Mouse (Mus musculus): ENCODE results near the gene St3gal4. TPM values are rescaled to one million over a fixed set of nuclear protein-coding genes. Genes with fewer than 3 reads are reported as not detected.

The St3gal4 gene
- total and polyA plus RNA-seq, 3 experiments = 54.2 to 56.3 TPM; not detected in 1

DNA sequence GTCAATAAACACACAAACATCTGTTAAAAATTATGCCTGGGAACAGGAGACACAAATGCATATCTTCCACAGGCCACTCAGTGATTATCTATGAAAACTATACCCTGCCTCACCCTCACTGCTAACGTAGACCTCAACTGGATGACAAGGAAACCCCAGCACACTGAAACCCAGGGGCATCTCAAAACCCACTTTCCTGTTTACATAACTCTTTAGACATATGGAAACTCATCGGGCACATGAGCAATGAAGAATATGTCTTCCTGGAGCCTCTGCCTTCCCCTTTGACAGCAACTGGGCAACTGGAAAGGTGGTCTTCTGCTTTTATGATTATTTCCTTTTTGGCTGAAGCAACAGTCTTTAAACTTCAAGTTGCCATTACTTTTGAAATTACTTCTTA is 23.2 kb upstream of the St3gal4 start:
- TF ChIP-seq ZC3H11A (IDR thresholded peaks at IDR 0.05; ENCODE audit: low read depth, low read length) = no peak
- no peak for TF ChIP-seq RAD21 (IDR thresholded peaks at IDR 0.05; ENCODE audit: low read depth, low read length)
- no peak for TF ChIP-seq MAZ (IDR thresholded peaks at IDR 0.05; ENCODE audit: low read depth, low read length)
- TF ChIP-seq POLR2AphosphoS2 (IDR thresholded peaks at IDR 0.05; ENCODE audit: low read length) = no peak
- no peak for TF ChIP-seq MXI1 (IDR thresholded peaks at IDR 0.05; ENCODE audit: low read depth, low read length)
- TF ChIP-seq ELF1 (IDR thresholded peaks at IDR 0.05; ENCODE audit: low read depth, low read length) = no peak
- no peak for TF ChIP-seq SMC3 (IDR thresholded peaks at IDR 0.05; ENCODE audit: low read depth, low read length)
- no peak for TF ChIP-seq KAT2A (conservative IDR thresholded peaks at IDR 0.05; ENCODE audit: low read depth, low read length)
- TF ChIP-seq E2F4 (IDR thresholded peaks at IDR 0.05; ENCODE audit: borderline replicate concordance, low read depth, low read length) = no peak
- no peak for TF ChIP-seq SIN3A (IDR thresholded peaks at IDR 0.05; ENCODE audit: low read length)
- no peak for TF ChIP-seq TAL1 (IDR thresholded peaks at IDR 0.05; ENCODE audit: low read length)
- no peak for TF ChIP-seq ZMIZ1 (IDR thresholded peaks at IDR 0.05; ENCODE audit: low read depth, low read length)
- no peak for TF ChIP-seq MAFK (IDR thresholded peaks at IDR 0.05; ENCODE audit: borderline replicate concordance, low read depth, low read length)
- TF ChIP-seq ZKSCAN1 (IDR thresholded peaks at IDR 0.05; ENCODE audit: low read depth, low read length) = no peak

DNA sequence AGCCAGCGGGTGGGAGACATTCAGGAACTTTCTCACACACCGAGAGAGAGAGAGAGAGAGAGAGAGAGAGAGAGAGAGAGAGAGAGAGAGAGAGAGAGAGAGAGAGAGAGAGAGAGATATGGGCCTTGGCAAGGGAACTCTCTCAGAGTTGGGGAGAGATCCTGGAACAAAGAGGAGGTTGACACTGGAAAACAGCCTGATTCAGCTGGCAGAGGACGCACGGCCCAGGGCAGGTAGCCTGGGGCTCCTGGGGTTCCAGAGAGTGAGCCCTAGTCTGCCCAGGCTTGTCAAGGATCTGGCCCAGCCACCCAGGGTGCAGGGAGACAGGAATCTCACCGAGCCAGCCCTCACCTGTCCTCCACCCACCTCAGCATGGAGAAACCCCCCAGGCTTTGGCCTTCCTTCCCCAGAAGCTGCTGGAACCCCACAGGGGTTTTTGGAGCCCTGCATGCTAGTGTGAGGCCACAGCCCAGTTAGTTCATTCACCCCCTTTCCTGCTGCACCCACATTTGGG is 20.2 kb upstream of the St3gal4 start:
- Histone ChIP-seq H3K79me2 (ENCODE audit: control insufficient read depth, insufficient read depth, low read length, poor library complexity) (no peaks in the 10 kb centered on the region), H3K36me3 (ENCODE audit: control insufficient read depth in 1 of 2, insufficient read depth in 2 of 2, low read length in 2 of 2) (no peaks in the 10 kb centered on the region; a peak in 1 of 4 replicates), H3K9me3 (replicated peaks; ENCODE audit: insufficient read depth, low read length) (no peaks in the 10 kb centered on the region), H3K27me3 (ENCODE audit: control insufficient read depth in 1 of 2, insufficient read depth in 2 of 2, low read length in 2 of 2) (no peaks in the 10 kb centered on the region), H3K4me1 (ENCODE audit: control insufficient read depth in 1 of 2, insufficient read depth in 2 of 2, low read length in 2 of 2) (no peaks in the 10 kb centered on the region), H3K9ac (ENCODE audit: control insufficient read depth, low read depth, low read length, poor library complexity, severe bottlenecking) (no peak overlapping the region), H3K4me3 (ENCODE audit: control insufficient read depth in 1 of 2, insufficient read depth in 1 of 2, low read depth in 2 of 2, low read length in 2 of 2) (no peak overlapping the region), H3K27ac (ENCODE audit: control insufficient read depth, low read depth, low read length) (no peak overlapping the region)
- TF ChIP-seq KAT2A (conservative IDR thresholded peaks at IDR 0.05; ENCODE audit: low read depth, low read length) (no peak), MYC (IDR thresholded peaks at IDR 0.05; ENCODE audit: low read depth, low read length) (no peak), MAZ (IDR thresholded peaks at IDR 0.05; ENCODE audit: low read depth, low read length) (no peak), TAL1 (IDR thresholded peaks at IDR 0.05; ENCODE audit: low read length) (no peak), ETS1 (IDR thresholded peaks at IDR 0.05; ENCODE audit: low read depth, low read length) (no peak), GABPA (IDR thresholded peaks at IDR 0.05; ENCODE audit: low read depth, low read length) (no peak), SMC3 (IDR thresholded peaks at IDR 0.05; ENCODE audit: low read depth, low read length) (no peak), E2F4 (IDR thresholded peaks at IDR 0.05; ENCODE audit: borderline replicate concordance, low read depth, low read length) (no peak), EP300 (IDR thresholded peaks at IDR 0.05; ENCODE audit: low read depth in 1 of 2, low read length in 2 of 2) (no peak), SIN3A (IDR thresholded peaks at IDR 0.05; ENCODE audit: low read length) (no peak), USF2 (IDR thresholded peaks at IDR 0.05; ENCODE audit: borderline replicate concordance in 1 of 2, insufficient read depth in 1 of 2, low read depth in 1 of 2, low read length in 2 of 2) (no peak)
- no peak for DNase-seq (ENCODE audit: low read depth, low spot score)

More for the DNA sequence above, 23.2 kb upstream of the St3gal4 start:
- H3K9ac ChIP-seq (ENCODE audit: control insufficient read depth, low read depth, low read length, poor library complexity, severe bottlenecking) = no peak overlapping the region
- no peaks in the 10 kb centered on the region; a peak in 1 of 4 replicates for H3K36me3 ChIP-seq (ENCODE audit: control insufficient read depth in 1 of 2, insufficient read depth in 2 of 2, low read length in 2 of 2)
- no peaks in the 10 kb centered on the region for H3K79me2 ChIP-seq (ENCODE audit: control insufficient read depth, insufficient read depth, low read length, poor library complexity)
- H3K27me3 ChIP-seq (ENCODE audit: control insufficient read depth in 1 of 2, insufficient read depth in 2 of 2, low read length in 2 of 2) = no peaks in the 10 kb centered on the region
- DNase-seq (ENCODE audit: low read depth, low spot score) = no peak
- H3K4me3 ChIP-seq (ENCODE audit: control insufficient read depth in 1 of 2, insufficient read depth in 1 of 2, low read depth in 2 of 2, low read length in 2 of 2) = no peak overlapping the region
- H3K9me3 ChIP-seq (replicated peaks; ENCODE audit: insufficient read depth, low read length) = no peaks in the 10 kb centered on the region
- no peak overlapping the region for H3K27ac ChIP-seq (ENCODE audit: control insufficient read depth, low read depth, low read length)
- H3K4me1 ChIP-seq (ENCODE audit: control insufficient read depth in 1 of 2, insufficient read depth in 2 of 2, low read length in 2 of 2) = no peaks in the 10 kb centered on the region

Data from MEL (cell line).